Mouse (Mus musculus): ENCODE data around the gene Sh3bp5.

DNA sequence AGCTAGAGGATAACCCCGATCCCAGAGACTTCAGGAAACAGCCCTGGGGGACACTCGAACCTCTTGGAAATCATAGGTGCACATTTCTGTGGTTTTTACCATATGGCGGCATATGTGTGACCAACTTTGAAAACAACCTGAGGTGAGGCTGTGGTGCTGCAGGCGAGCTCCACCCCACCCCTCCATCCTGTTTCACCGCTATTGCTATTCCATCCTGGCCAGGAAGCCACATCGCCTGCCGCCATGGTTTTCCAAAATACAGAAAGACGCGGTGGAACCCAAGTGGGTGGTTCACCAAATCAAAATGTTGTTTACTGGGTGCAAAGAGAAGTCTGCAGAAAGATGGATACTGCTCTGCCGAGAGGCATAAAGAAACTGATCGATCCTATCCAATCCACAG, 37.1 kb downstream of the Sh3bp5 start:
- TF ChIP-seq CTCF (IDR thresholded peaks at IDR 0.05; ENCODE audit: low read depth, low read length) (no peak), GATA2 (IDR thresholded peaks at IDR 0.05; ENCODE audit: borderline replicate concordance, low read depth, low read length) (no peak), TAL1 (conservative IDR thresholded peaks at IDR 0.05; ENCODE audit: low read depth, low read length) (no peak)

Measured in G1E (cell line).